Mouse (Mus musculus) hindbrain, embryonic 13.5 days (tissue): Measurements from ENCODE around the gene Chrm5. TPM values are rescaled to one million over a fixed set of nuclear protein-coding genes. Genes with fewer than 3 reads are reported as not detected.
"Not testable (repeated sequence)": the region's sequence is repeated elsewhere in the genome, so short reads cannot be mapped to it uniquely, and the experiment has no call there.

Experiments used
- ATAC-seq: fragments of 200-750 bp; cut with Nextera tagmentation; 2 replicates; pipeline ENCODE4 v1.8.0; 2017; ENCODE audit warnings: moderate TSS enrichment; ENCODE audit not compliant: low FRiP score
- H3K27ac ChIP-seq: fragments of 300-500 bp; sonication (generic); 2 replicates; pipeline ENCODE4 v1.5.1; 2015; ENCODE audit warnings: inconsistent platforms, mild to moderate bottlenecking, moderate library complexity
- H3K27me3 ChIP-seq: fragments of 300-500 bp; sonication (generic); 2 replicates; pipeline ENCODE4 v1.6.1; 2015; ENCODE audit warnings: mild to moderate bottlenecking, inconsistent platforms
- H3K36me3 ChIP-seq: fragments of 300-500 bp; sonication (generic); 2 replicates; pipeline ENCODE4 v1.6.1; 2015; ENCODE audit warnings: mild to moderate bottlenecking, inconsistent platforms
- H3K4me1 ChIP-seq: fragments of 300-500 bp; sonication (generic); replicated peaks from 2 replicates; pipeline ENCODE4 v1.6.1; 2015; ENCODE audit warnings: inconsistent platforms
- H3K4me2 ChIP-seq: fragments of 300-500 bp; sonication (generic); 2 replicates; pipeline ENCODE4 v1.6.1; 2015; ENCODE audit warnings: inconsistent platforms, mild to moderate bottlenecking, moderate library complexity
- H3K4me3 ChIP-seq: fragments of 300-500 bp; sonication (generic); 2 replicates; pipeline ENCODE4 v1.5.1; 2015; ENCODE audit warnings: mild to moderate bottlenecking, inconsistent platforms
- H3K9ac ChIP-seq: fragments of 300-500 bp; sonication (generic); 2 replicates; pipeline ENCODE4 v1.6.1; 2015; ENCODE audit warnings: mild to moderate bottlenecking, inconsistent platforms
- H3K9me3 ChIP-seq: fragments of 300-500 bp; sonication (generic); 2 replicates; pipeline ENCODE4 v1.6.1; 2016; ENCODE audit warnings: inconsistent platforms
- WGBS: fragments of 180-500 bp; shearing (Covaris S2); methylation state at CpG from one replicate; pipeline ENCODE4 v1.1.7; 2015; 5-methylcytosine and 5-hydroxymethylcytosine counted together
- polyA plus RNA-seq: library from polyadenylated mRNA; unstranded; fragments of >200 nt; fragmentation: Nextera tagmentation; extraction: Ambion mirVana; gene quantifications from 2 replicates; pipeline ENCODE4 v1.2.1, GENCODE M21; 2015

Chrm5 gene
- polyA plus RNA-seq, 1 experiment from 2014 or later, result 0.68 TPM

DNA sequence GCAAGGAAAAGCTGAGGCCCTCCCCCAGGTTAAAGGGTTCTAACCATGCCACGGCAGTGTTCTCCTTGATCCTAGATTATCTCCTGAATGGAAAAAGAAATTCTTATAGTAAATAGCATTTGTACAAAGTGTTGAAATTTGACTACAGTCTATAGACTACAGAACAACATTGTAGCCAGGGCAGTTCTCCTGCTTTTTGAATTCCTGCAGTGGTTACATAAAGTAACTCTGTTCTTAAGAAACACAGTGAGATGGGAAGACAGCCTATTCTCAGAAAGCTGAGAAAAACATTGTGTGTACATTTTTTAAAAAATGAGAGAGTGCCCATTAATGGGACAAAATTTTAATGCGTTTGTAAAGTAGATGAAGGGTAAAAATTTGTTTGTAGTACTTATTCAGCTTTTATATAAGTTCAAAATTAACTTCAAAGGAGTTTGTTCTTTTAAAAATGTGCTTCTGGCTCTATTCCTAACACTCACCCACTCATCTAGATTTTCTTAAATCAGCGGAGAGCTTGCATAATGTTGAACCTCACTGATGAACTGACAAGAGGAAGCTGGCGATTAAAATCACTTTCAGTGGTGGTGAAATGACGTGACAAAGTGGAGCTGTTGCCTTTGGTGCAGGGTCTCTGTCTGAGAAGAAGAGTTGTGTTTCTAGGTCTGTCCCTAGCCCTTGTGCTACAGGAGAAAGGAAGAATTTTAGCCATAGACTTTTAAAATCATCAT is 5.4 kb downstream of the Chrm5 start:
- ATAC-seq, result no peak
- H3K4me3 ChIP-seq, result no peak overlapping the region
- H3K9me3 ChIP-seq, result no peaks in the 10 kb centered on the region
- H3K27me3 ChIP-seq, result no peaks in the 10 kb centered on the region
- H3K36me3 ChIP-seq, result peaks cover 9% of the 10 kb centered on the region
- no peak overlapping the region for H3K9ac ChIP-seq
- 83% methylated on average over 5 of the region's 5 CpGs for WGBS
- H3K4me1 ChIP-seq, result no peaks in the 10 kb centered on the region
- no peak overlapping the region for H3K27ac ChIP-seq
- H3K4me2 ChIP-seq, result no peak overlapping the region

DNA sequence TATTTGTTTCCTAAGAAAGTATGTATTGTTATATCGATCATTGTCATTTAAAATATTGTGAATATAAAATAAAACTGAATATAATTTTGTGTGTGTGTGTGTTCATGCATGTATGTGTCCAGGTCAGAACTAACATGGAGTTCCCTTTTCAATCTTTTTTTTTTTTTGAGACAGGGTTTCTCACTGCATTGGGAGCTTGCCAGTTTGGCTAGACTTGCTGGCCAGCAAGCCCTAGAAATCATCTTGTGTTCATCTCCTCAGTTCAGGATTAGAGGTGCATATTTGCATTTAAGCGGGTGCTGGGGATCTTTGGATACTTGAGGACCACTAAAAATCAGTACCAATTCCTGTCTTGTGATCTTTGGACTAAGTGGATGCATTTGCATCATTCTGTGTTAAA is 8.5 kb downstream of the Chrm5 start:
- H3K27me3 ChIP-seq, result no peaks in the 10 kb centered on the region
- WGBS, result 92% methylated on average over 2 of the region's 2 CpGs
- ATAC-seq, result no peak

DNA sequence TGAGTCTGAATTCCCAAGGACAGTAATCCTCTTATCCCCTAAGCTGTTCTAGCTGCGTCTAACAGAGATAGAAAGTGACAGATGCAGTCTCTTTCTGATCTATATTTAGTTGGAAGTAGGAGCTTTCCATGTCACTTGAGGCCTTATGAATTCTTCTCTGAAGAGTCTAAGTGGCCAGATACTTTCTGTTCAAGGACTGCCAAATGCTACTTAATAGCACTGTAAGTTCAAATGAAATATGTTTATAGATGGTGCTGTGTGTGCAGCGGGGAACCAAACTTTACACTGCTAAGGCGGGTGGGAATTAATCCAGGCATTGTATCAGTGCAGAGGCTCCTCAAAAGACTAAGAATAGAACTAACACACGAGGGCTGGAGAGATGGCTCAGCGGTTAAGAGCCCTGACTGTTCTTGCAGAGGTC is 9.6 kb downstream of the Chrm5 start:
- peaks cover 47% of the 10 kb centered on the region for H3K36me3 ChIP-seq
- H3K4me1 ChIP-seq, result no peaks in the 10 kb centered on the region
- H3K27me3 ChIP-seq, result no peaks in the 10 kb centered on the region
- H3K4me3 ChIP-seq, result no peak overlapping the region
- 82% methylated on average over 5 of the region's 5 CpGs for WGBS
- H3K9ac ChIP-seq, result no peak overlapping the region
- H3K4me2 ChIP-seq, result no peak overlapping the region
- no peak for ATAC-seq
- no peaks in the 10 kb centered on the region for H3K9me3 ChIP-seq
- no peak overlapping the region for H3K27ac ChIP-seq

More for the DNA sequence above, 8.5 kb downstream of the Chrm5 start:
- Histone ChIP-seq H3K9me3 (no peaks in the 10 kb centered on the region), H3K4me3 (no peak overlapping the region), H3K4me1 (no peaks in the 10 kb centered on the region), H3K27ac (no peak overlapping the region), H3K9ac (no peak overlapping the region), H3K4me2 (no peak overlapping the region), H3K36me3 (peaks cover 37% of the 10 kb centered on the region)

DNA sequence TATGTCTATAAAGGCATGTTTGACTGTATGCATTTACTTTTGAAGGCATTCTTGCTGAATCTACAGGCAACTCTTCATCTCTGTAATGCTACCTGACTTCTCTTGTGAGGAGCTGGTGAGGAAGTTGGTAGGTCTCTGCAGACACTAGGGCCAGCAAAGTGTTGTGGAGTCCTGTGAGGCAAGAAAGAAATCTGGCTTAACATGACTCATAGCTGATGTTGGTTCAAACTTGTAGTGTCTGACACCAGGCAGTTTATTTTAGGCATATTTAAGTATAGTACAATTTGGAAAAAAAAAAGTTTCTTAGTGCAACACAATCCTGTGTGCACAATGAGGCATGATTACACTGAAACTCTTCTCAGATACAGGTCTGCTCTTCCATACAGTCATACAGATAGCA is 11.0 kb downstream of the Chrm5 start:
- no peak overlapping the region for H3K4me2 ChIP-seq
- ATAC-seq, result no peak
- no peaks in the 10 kb centered on the region for H3K27me3 ChIP-seq
- H3K4me3 ChIP-seq, result no peak overlapping the region
- no peaks in the 10 kb centered on the region for H3K4me1 ChIP-seq
- no peak overlapping the region for H3K9ac ChIP-seq
- peaks cover 57% of the 10 kb centered on the region for H3K36me3 ChIP-seq
- H3K9me3 ChIP-seq, result no peaks in the 10 kb centered on the region
- H3K27ac ChIP-seq, result no peak overlapping the region

DNA sequence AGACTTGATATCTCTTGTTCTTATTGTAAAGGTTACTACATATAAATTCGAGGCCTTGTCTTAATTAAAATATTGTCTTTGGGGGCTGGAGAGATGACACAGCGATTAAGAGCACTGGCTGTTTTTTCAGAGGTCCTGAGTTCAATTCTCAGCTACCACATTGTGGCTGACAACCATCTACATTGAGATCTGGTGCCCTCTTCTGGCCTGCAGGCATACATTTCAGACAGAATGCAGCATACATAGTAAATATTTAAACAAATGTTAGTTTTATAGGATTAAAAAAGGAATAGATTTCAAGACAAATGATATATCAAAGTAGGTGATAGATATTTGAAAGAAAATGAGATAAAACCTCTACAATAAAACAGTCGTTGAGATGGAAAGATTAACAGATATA is 20.0 kb downstream of the Chrm5 start:
- no peak overlapping the region for H3K4me3 ChIP-seq
- H3K4me1 ChIP-seq, result peaks cover 15% of the 10 kb centered on the region
- no peak overlapping the region for H3K9ac ChIP-seq
- H3K4me2 ChIP-seq, result no peak overlapping the region
- peaks cover 30% of the 10 kb centered on the region for H3K36me3 ChIP-seq
- no peaks in the 10 kb centered on the region for H3K27me3 ChIP-seq
- H3K27ac ChIP-seq, result no peak overlapping the region
- no peaks in the 10 kb centered on the region for H3K9me3 ChIP-seq
- ATAC-seq, result no peak
- 91% methylated on average over 3 of the region's 3 CpGs for WGBS

DNA sequence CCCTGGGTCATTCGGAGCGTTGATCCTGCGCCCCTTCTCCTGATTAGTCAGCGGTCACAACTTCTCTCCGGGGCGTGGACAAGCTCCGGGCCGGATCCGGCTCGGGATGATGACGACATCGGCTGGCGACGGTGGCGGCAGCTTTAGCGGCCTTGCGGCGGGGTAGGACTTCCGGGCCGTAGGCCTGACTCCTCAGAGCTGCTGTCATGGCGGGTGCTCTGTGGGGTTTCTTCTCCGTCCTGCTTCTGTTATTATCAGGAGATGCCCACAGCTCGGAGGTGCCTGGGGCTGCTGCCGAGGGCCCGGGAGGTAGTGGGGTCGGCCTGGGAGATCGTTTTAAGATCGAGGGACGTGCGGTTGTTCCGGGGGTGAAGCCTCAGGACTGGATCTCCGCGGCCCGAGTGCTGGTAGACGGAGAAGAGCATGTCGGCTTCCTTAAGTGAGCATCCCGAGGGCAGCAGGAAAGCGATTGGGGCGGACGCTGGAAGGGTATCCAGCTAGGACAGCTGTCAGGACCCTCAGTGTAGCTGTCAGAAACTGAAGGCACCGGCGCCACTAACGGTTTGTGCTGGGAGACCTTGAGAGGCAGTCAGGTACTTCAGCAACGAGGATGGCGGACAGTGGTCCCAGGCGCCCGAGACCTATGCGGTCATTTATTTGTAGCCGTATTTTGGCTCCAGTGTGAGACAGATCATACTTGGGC is 25.6 kb downstream of the Chrm5 start, which contains the start of gene Emc7:
Emc7 (plus strand) TSS at position 136 of the 703 bp plus-strand sequence.
- peaks cover 19% of the 10 kb centered on the region for H3K4me1 ChIP-seq
- H3K4me3 ChIP-seq, result peak within 1 kb of the TSS; percentile 93
- H3K4me2 ChIP-seq, result peak within 1 kb of the TSS; percentile 79
- no peaks in the 10 kb centered on the region for H3K27me3 ChIP-seq
- H3K36me3 ChIP-seq, result peaks cover 2% of the 10 kb centered on the region; the same call in 1 of the 2 replicates
- peak within 1 kb of the TSS; percentile 88 for H3K27ac ChIP-seq
- under 1% methylated on average over 49 of the region's 49 CpGs for WGBS
- H3K9me3 ChIP-seq, result no peaks in the 10 kb centered on the region
- H3K9ac ChIP-seq, result peak within 1 kb of the TSS; percentile 92
- ATAC-seq, result peak; percentile 97

DNA sequence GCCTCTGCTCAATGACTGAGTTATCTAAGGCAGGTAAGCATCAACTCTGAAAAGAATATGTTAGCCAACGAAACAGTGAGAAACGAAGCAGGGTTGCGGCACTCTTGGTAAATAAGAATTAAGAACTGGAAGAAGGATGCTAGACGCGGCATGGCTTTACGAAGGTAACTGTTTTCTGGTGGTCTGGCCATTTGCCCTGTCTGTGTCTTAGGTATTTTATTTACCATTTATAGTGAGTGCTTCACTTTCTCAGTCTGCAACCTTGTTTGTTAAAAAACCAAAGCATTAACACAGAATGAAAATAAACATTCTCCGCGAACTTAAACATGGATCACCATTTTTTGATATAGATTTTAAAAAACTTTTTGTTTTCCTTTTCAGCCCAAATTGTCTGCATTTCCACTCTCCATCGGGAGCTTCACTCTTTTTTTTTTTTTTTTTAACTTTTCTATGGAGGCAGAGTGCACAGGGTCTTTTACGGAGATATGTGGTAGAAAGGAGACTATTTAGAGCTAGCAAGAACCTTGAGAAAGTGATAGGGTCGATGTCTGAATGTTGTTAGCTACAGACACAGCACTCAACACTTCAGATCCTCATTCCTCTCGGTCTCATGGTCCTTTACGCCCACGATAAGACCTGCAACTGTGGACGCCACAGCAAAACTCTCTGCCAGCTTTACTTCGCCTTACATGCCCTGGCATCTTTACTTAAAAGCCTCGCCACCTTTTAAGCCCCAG is 26.3 kb downstream of the Chrm5 start:
- Histone ChIP-seq H3K4me2 (peak overlapping the region; percentile 79), H3K27me3 (no peaks in the 10 kb centered on the region), H3K9ac (peak overlapping the region; percentile 92), H3K4me1 (peaks cover 19% of the 10 kb centered on the region), H3K27ac (peak overlapping the region; percentile 88), H3K4me3 (peak overlapping the region; percentile 93), H3K36me3 (no peaks in the 10 kb centered on the region), H3K9me3 (no peaks in the 10 kb centered on the region)
- peak; percentile 80 for ATAC-seq
- WGBS, result 30% methylated on average over 17 of the region's 17 CpGs

DNA sequence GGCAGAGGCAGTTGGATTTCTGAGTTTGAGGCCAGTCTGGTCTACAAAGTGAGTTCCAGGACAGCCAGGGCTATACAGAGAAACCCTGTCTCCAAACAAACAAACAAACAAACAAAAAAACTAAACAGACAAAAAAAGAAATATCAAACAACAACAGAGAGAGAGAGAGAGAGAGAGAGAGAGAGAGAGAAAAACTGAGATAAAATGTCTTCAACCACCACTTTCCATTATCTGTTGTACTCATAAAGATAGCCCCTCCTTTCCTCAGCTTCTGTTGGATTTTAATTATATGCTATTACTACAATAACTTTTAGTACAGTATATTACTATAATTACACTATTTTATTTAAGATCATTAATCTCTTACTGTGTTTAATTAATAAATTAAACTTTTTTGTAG is 28.1 kb downstream of the Chrm5 start:
- not testable (repeated sequence) for H3K9ac ChIP-seq, H3K27ac ChIP-seq, H3K27me3 ChIP-seq, H3K9me3 ChIP-seq, H3K4me3 ChIP-seq, H3K4me2 ChIP-seq, ATAC-seq, H3K36me3 ChIP-seq
- peaks cover 18% of the 10 kb centered on the region for H3K4me1 ChIP-seq

DNA sequence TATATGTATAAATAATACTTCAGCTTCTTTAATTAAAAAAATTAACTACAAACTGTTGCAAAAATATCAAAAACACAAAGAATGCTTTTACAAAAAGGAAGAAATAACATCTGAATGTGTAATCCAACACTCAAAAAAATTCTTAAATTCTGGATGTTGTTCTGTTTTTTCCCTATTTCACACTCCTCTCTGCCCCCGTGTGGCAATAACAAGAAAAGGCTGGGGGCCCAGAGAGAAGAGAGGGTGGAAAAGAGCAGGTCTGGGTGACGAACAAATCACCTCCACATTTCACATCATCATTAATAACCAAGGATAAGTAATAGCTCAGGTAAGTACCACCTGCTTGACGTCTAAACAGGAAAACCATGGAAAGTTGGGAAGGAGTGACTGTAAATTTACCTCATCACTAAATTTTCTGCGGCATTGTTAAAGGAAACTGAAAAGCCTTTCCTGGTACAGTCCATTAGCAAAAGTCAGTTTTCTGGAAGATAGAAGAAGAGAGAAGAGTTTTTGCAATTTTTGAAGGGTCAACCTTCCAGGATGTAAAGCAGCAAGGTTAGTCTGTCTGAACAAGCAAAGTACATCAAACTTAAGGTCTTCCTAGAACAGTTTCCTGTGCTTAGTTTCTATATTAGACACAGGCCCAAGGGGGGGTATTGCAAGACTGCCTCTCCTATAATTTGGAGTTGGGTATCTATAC is 30.8 kb downstream of the Chrm5 start:
- no peak overlapping the region for H3K27ac ChIP-seq
- 36% methylated on average over 4 of the region's 4 CpGs for WGBS
- no peak for ATAC-seq
- H3K9me3 ChIP-seq, result no peaks in the 10 kb centered on the region
- no peak overlapping the region for H3K4me3 ChIP-seq
- 0 out of 2 replicates have a peak, but pooled peaks cover 3% of the 10 kb centered on the region for H3K27me3 ChIP-seq
- H3K4me2 ChIP-seq, result no peak overlapping the region
- H3K36me3 ChIP-seq, result no peaks in the 10 kb centered on the region
- peaks cover 2% of the 10 kb centered on the region; the same call in 1 of the 2 replicates for H3K4me1 ChIP-seq
- H3K9ac ChIP-seq, result no peak overlapping the region

DNA sequence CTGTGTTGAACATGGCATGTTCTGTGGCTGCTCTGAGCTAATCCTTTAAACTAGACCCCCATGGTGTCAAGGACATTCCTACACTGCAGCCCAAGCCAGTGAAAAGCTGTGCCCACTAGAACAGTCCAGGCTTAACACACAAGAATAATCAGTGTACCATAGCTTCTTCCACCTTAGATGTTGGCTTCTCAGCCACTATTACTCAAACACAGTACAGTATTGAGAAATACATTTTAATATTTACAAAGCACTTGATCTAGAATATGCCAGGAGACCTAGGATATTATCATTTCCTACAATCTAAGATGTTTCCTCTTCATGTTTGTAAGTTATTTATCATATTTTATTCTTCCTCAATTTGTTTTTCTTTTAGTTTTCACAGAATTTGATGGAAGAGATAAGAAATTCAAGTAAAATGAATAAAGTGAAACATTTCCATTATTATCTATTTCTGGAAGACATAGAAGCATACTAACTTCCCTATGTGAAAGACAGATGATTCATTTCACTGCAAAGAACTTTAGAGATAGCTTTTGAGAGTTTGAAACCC is 32.0 kb downstream of the Chrm5 start:
- Histone ChIP-seq H3K4me3 (no peak overlapping the region), H3K9me3 (no peaks in the 10 kb centered on the region), H3K36me3 (no peaks in the 10 kb centered on the region), H3K4me1 (no peaks in the 10 kb centered on the region), H3K4me2 (no peak overlapping the region), H3K27ac (no peak overlapping the region), H3K9ac (no peak overlapping the region), H3K27me3 (0 out of 2 replicates have a peak, but pooled peaks cover 3% of the 10 kb centered on the region)
- no peak for ATAC-seq

DNA sequence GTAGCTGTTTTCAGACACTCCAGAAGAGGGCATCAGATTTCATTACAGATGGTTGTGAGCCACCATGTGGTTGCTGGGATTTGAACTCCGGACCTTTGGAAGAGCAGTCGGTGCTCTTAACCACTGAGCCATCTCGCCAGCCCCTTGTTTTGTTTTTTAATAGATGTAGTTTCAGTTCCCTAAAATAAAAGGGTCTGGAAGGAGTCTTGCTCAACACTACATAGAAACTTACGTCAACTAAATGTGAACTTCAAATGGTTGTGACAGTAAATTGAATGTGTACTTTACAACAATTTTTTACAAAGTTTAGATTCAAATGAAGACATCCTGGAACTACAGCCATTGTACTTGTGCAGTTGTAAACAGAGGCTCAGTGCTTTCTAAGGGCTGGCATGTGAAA is 32.5 kb downstream of the Chrm5 start:
- not testable (repeated sequence) for H3K27ac ChIP-seq, H3K9me3 ChIP-seq, H3K4me2 ChIP-seq, H3K27me3 ChIP-seq, H3K9ac ChIP-seq, H3K4me3 ChIP-seq, H3K4me1 ChIP-seq, ATAC-seq, H3K36me3 ChIP-seq
- WGBS, result 76% methylated on average over 4 of the region's 4 CpGs

DNA sequence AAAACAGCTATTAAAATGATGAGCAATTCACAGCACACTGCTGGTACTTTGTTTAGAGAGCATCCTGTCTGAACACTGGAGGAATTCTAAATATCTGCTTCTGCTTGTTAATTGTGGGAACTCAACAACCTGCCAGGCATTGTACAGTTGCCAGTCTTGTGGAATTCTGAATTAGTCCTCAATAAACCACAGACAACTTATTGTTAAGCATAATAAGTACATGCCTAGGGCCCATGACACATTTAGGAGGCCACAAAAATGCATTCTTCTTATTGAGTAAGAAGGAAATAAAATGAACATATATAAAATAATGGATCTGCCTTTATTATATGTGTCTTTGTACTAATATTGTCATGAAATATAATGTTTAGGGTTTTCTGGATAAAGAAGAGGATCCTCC is 35.1 kb downstream of the Chrm5 start:
- Histone ChIP-seq H3K4me3 (no peak overlapping the region), H3K9me3 (no peaks in the 10 kb centered on the region), H3K36me3 (no peaks in the 10 kb centered on the region), H3K27ac (no peak overlapping the region), H3K9ac (no peak overlapping the region), H3K4me1 (no peaks in the 10 kb centered on the region), H3K4me2 (no peak overlapping the region), H3K27me3 (0 out of 2 replicates have a peak, but pooled peaks cover 3% of the 10 kb centered on the region)
- ATAC-seq, result no peak
